Mouse (Mus musculus): ENCODE measurements around the gene BC049715. TPM values are rescaled to one million over a fixed set of nuclear protein-coding genes. Genes with fewer than 3 reads are reported as not detected.

Gene BC049715
- polyA plus RNA-seq, 1 experiment, result 1.0 TPM

- Histone ChIP-seq H3K4me1 (ENCODE audit: control insufficient read depth, insufficient read depth, low read length) (no peaks in the 10 kb centered on the region), H3K4me3 (ENCODE audit: insufficient read depth, low read length) (no peak overlapping the region), H3K27ac (ENCODE audit: insufficient read depth, low read length) (no peak overlapping the region)
- no peak for TF ChIP-seq CTCF (IDR thresholded peaks at IDR 0.05; ENCODE audit: extremely low read depth, insufficient read depth, low read length)
- no peak for TF ChIP-seq POLR2A (IDR thresholded peaks at IDR 0.05; ENCODE audit: extremely low read depth, insufficient read depth, low read length)
These were observed 26.7 kb upstream of the BC049715 start for GRCm38 (mm10) chr6:136800710-136801109.

DNA sequence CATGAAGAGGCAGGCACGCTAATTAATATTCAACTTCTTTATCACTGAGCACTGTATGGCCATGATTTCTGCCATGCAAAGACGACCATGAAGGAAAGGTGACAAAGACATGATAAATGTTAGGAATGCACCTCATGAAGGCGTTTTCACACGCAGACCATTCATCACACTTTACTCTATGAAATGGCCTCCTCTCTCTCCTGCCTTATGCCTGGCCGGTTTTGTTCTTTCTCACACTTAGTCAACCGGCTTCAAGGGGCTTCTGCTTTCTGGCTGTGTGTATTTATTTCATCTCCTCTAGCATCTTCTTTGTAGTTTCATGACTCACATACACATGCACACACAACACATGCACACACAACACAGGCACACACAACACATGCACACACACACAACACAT, 26.2 kb upstream of the BC049715 start:
- Histone ChIP-seq H3K4me3 (ENCODE audit: insufficient read depth, low read length) (no peak overlapping the region), H3K4me1 (ENCODE audit: control insufficient read depth, insufficient read depth, low read length) (no peaks in the 10 kb centered on the region), H3K27ac (ENCODE audit: insufficient read depth, low read length) (no peak overlapping the region)
- TF ChIP-seq CTCF (IDR thresholded peaks at IDR 0.05; ENCODE audit: extremely low read depth, insufficient read depth, low read length), result no peak
- no peak for TF ChIP-seq POLR2A (IDR thresholded peaks at IDR 0.05; ENCODE audit: extremely low read depth, insufficient read depth, low read length)

DNA sequence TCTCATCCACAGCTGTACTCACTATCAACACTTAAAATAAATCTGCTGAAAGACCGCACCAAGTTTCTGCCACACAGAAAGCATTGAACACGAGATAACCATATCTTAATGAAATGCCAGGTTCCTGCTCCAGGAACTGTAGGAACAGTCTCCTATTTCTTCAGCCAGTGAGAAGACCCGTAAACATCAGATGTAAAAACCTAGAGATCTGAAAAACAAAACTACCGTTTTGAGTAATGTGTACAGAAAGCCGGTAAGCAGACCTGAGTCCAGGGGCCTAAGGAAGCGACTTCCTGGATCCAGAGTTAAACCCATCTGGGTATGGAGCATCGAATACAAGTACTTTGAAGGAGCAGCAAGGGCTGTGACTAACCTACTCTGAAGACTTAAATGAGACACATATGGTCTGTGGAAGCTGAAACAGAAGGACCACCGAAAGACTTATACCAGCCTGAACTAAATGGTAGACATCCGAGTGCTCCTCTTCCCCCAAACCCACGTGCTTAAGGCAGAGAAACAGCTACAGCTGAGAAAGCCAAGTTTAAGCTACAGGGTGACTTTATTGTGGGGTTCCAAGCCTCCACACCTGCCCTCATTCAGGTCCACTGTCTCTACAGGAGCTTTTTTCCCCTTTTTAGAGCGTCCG, 24.2 kb upstream of the BC049715 start:
- H3K4me1 ChIP-seq (ENCODE audit: control insufficient read depth, insufficient read depth, low read length), result no peaks in the 10 kb centered on the region
- no peak for TF ChIP-seq CTCF (IDR thresholded peaks at IDR 0.05; ENCODE audit: extremely low read depth, insufficient read depth, low read length)
- TF ChIP-seq POLR2A (IDR thresholded peaks at IDR 0.05; ENCODE audit: extremely low read depth, insufficient read depth, low read length), result no peak
- H3K4me3 ChIP-seq (ENCODE audit: insufficient read depth, low read length), result peak overlapping the region; percentile 88
- H3K27ac ChIP-seq (ENCODE audit: insufficient read depth, low read length), result no peak overlapping the region

DNA sequence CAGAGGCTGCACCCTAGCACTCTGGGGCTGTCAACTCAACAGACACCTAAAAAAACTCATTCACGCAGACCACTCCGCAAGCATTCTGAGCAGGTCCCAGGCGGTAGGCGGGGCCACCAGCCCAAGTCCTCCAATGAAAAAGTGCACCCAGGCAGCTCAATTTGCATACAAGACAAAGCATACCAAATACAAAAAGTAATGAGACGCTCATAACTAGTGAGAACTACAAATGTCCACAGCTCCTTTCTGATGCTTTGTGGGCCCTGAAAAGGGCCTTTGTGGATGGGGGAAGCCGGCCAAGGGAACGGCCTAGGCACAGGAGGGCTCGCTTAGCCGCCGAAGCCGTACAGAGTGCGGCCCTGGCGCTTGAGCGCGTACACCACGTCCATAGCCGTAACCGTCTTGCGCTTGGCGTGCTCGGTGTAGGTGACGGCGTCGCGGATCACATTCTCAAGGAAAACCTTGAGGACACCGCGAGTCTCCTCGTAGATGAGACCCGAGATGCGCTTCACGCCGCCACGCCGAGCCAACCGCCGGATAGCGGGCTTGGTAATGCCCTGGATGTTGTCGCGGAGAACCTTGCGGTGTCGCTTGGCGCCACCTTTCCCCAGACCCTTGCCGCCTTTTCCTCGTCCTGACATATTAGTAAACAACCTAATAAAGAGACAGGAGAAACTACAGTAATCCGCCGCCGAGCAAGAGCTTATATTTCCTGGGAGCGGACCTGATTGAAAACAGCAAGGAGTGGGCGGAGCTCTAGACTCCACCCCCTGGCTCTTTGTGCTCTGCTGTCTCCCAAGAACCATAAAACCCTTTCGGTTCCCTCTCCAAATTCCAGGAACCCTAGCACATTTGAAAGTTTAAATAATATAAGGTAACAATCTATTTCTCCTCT, 23.4 kb upstream of the BC049715 start, which contains the start of gene Hist4h4:
Hist4h4 (minus strand) TSS at position 677 of the 895 bp plus-strand sequence.
- peak within 1 kb of the TSS; percentile 99 for H3K27ac ChIP-seq (ENCODE audit: insufficient read depth, low read length)
- no peaks in the 10 kb centered on the region for H3K4me1 ChIP-seq (ENCODE audit: control insufficient read depth, insufficient read depth, low read length)
- TF ChIP-seq CTCF (IDR thresholded peaks at IDR 0.05; ENCODE audit: extremely low read depth, insufficient read depth, low read length), result no peak
- TF ChIP-seq POLR2A (IDR thresholded peaks at IDR 0.05; ENCODE audit: extremely low read depth, insufficient read depth, low read length), result peak; percentile 99
- peak within 1 kb of the TSS; percentile 88 for H3K4me3 ChIP-seq (ENCODE audit: insufficient read depth, low read length)

- Histone ChIP-seq H3K4me1 (ENCODE audit: control insufficient read depth, insufficient read depth, low read length) (no peaks in the 10 kb centered on the region), H3K4me3 (ENCODE audit: insufficient read depth, low read length) (peak overlapping the region; percentile 88; the same call in 1 of the 2 replicates), H3K27ac (ENCODE audit: insufficient read depth, low read length) (no peak overlapping the region; the same call in 1 of the 2 replicates)
- no peak for TF ChIP-seq POLR2A (IDR thresholded peaks at IDR 0.05; ENCODE audit: extremely low read depth, insufficient read depth, low read length)
- TF ChIP-seq CTCF (IDR thresholded peaks at IDR 0.05; ENCODE audit: extremely low read depth, insufficient read depth, low read length), result no peak
These were observed 22.6 kb upstream of the BC049715 start for GRCm38 (mm10) chr6:136804705-136805408.

DNA sequence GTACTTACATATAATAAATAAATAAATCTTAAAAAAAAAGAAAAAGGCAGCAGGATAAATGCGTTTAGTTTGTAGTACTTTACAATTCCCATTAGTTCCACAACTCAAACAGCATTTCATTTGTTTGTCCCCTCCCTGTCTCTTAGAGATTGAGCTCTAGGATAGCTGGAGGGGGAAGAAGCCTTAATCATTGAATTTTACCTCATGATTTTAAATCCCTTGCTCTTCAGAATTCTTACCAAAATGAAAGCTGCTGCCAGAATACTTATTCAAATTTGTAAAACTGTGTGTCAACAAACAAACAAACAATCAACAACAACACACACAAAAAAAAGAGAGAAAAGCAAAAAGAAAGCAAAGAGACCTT, 22.0 kb upstream of the BC049715 start:
- Histone ChIP-seq H3K27ac (ENCODE audit: insufficient read depth, low read length) (no peak overlapping the region), H3K4me1 (ENCODE audit: control insufficient read depth, insufficient read depth, low read length) (no peaks in the 10 kb centered on the region)
- TF ChIP-seq CTCF (IDR thresholded peaks at IDR 0.05; ENCODE audit: extremely low read depth, insufficient read depth, low read length) (no peak), POLR2A (IDR thresholded peaks at IDR 0.05; ENCODE audit: extremely low read depth, insufficient read depth, low read length) (no peak)

GRCm38 (mm10) chr6:136806819-136807218, 20.6 kb upstream of the BC049715 start:
- TF ChIP-seq CTCF (IDR thresholded peaks at IDR 0.05; ENCODE audit: extremely low read depth, insufficient read depth, low read length), result no peak
- no peak for TF ChIP-seq POLR2A (IDR thresholded peaks at IDR 0.05; ENCODE audit: extremely low read depth, insufficient read depth, low read length)
- Histone ChIP-seq H3K4me1 (ENCODE audit: control insufficient read depth, insufficient read depth, low read length) (no peaks in the 10 kb centered on the region), H3K4me3 (ENCODE audit: insufficient read depth, low read length) (no peak overlapping the region), H3K27ac (ENCODE audit: insufficient read depth, low read length) (no peak overlapping the region)

More for the DNA sequence above, 22.0 kb upstream of the BC049715 start:
- H3K4me3 ChIP-seq (ENCODE audit: insufficient read depth, low read length), result no peak overlapping the region

- Histone ChIP-seq H3K4me1 (ENCODE audit: control insufficient read depth, insufficient read depth, low read length) (no peaks in the 10 kb centered on the region), H3K27ac (ENCODE audit: insufficient read depth, low read length) (no peak overlapping the region), H3K4me3 (ENCODE audit: insufficient read depth, low read length) (peak overlapping the region; percentile 84)
- no peak for TF ChIP-seq POLR2A (IDR thresholded peaks at IDR 0.05; ENCODE audit: extremely low read depth, insufficient read depth, low read length)
- TF ChIP-seq CTCF (IDR thresholded peaks at IDR 0.05; ENCODE audit: extremely low read depth, insufficient read depth, low read length), result no peak
These were observed 19.9 kb upstream of the BC049715 start for GRCm38 (mm10) chr6:136807395-136808013.

- H3K4me3 ChIP-seq (ENCODE audit: insufficient read depth, low read length), result peak within 1 kb of the TSS; percentile 84
- H3K27ac ChIP-seq (ENCODE audit: insufficient read depth, low read length), result peak within 1 kb of the TSS; percentile 47
- H3K4me1 ChIP-seq (ENCODE audit: control insufficient read depth, insufficient read depth, low read length), result no peaks in the 10 kb centered on the region
- TF ChIP-seq POLR2A (IDR thresholded peaks at IDR 0.05; ENCODE audit: extremely low read depth, insufficient read depth, low read length) (peak; percentile 35; the same call in 1 of the 2 replicates), CTCF (IDR thresholded peaks at IDR 0.05; ENCODE audit: extremely low read depth, insufficient read depth, low read length) (no peak)
These were observed 19.4 kb upstream of the BC049715 start, which contains the start of gene H2afj for GRCm38 (mm10) chr6:136808014-136808417. TSS of gene H2afj (plus strand) at chr6:136808244.

Measured in cortical plate, adult 2 months (tissue).